Mouse (Mus musculus) kidney, adult 9 months (tissue): ENCODE measurements around the gene Fbxo9.

Experiments used
- DNase-seq: peaks from one replicate; pipeline ENCODE4 v3.0.0; 2022

Gene Fbxo9

DNA sequence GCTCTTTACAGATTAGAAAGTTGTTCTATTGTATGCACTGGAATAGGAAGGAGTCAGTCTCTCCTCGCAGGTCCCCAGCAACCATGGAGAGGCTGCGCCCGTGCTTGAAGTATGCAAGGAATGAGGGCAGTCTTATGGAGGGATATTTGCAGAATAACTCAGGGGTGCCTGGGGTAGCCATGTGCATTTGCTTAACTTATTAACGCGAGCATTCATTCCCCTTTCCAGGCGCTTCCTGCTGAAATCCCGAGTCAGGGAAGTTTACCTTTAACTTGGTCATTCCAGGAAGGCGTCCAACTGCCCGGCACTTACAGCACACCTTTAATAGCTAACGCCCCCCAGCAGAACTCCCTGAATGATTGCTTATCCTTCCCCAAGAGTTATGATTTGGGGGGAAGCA, 44.7 kb downstream of the Fbxo9 start:
- DNase-seq, result peak; percentile 75

DNA sequence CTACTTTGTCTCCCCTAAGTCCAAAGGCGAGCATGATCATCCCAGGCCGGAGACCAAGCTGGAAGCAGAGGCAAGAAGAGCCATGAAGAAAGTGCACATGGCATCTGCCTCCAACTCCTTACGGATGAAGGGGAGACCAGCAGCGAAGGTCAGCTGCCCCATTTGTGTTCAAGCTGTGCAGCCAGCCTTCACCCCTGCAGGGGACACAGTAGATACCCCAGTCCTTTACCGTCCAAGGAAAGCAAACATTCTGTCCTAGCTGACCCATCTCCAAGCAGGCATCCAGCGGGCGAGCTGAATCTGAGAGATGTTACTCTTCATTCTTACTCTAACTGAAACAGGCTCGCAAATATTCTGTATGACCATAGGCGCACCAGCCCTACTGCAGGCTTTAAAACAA, 46.5 kb downstream of the Fbxo9 start:
- DNase-seq, result no peak

DNA sequence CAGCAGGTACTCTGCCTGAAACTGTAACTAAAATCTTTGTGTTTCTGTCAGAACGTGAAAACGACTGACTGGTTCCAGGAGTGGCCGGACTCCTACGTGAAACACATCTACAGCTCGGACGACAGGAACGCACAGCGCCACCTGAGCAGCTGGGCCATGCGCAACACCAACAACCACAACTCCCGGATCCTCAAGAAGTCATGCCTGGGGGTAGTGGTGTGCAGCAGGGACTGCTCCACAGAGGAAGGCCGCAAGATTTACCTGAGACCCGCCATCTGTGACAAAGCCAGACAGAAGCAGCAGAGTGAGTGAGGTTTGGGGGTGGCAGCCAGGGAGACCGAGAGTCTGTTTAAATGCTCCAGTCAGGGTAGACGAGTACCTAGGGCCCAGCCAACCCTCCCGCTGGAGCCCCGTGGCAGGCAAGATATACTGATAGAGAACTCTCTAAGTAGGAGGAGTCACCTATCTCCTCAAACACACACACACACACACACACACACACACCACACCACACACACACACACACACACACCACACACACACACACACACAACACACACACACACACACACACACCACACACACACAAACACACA, 49.2 kb downstream of the Fbxo9 start:
- DNase-seq, result no peak

DNA sequence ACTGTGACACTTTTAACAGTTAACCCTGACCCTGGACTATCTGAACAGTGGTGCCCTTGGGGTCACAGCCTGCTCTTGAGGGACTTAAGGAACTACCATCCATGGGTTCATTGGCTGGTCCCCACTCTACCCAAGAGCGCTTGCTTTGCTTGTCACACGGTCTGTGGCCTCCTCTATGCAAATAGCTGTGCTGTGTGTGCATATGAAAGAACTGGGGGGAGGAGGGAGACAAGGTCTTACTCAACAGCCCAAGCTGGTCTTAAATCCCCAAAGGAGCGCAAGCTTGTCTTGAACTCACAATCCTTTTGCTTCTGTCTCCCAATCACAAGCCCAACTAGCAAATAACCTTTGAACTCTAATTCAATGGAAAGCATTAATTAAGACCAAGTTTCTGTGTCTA, 54.6 kb downstream of the Fbxo9 start:
- DNase-seq, result no peak

DNA sequence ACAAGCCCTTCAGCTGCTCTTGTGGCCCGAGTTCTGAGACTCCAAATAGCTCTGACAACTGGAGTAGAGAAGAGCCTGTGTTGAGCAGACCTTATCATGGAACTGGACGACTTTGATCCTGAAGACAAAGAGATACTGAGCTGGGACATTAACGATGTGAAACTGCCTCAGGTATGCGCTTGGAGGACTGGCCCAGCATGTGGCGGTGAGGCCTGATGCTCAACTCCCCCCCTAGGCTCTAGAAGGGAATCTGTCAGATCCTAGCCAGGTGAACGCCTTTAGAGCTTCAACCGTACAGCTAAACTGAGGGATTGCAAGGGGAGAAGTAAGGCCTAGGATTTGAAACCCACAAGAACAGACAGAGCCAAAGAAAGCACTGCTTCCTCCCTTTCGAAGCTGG, 55.0 kb downstream of the Fbxo9 start:
- DNase-seq, result no peak

DNA sequence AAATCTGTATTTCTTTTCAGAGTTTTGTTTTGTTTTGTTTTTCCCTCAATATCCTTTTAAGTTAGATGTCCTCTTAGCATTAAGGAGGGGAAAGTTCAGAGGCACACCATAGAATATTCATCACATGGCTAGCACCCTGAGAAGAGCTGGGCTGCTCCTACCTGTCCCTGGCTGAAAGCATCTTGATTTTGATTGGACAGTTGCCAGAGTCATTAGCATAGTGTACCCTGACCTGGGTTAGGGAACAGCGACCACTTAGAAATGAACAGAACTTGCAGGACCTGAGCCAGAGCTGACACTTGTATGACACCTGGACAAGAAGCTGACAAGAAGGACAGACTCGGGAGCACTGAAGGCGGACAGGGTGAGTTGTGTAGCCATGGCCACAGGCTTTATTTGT, 57.2 kb downstream of the Fbxo9 start, which contains the start of gene Gcm1:
Gcm1 (plus strand) TSS at position 248 of the 400 bp plus-strand sequence.
- DNase-seq, result peak; percentile 66

DNA sequence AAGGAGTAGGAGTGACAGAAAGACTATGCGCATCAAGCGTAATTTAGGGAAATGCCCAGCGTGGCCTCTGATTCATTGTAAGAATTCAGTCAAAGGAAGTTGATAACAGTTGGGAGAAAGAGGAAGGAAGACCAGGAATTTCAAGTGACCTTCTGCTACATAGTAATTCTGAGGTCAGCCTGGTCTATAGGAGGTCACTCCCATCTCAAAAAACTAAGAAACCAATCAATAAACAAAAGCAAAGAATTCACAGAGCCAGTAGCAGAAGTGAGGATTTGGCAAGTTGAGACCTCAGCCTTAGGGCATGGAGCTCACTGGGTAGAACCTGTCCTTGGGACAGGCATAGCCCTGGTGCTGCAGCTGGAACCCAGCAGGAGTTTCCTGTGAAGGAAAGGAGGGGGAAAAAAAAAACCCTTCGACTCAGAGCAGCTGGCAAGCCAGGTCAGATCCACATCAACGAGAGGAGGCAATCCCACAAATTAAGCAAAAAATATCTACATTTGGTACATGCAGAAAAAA, 58.4 kb downstream of the Fbxo9 start:
- no peak for DNase-seq

DNA sequence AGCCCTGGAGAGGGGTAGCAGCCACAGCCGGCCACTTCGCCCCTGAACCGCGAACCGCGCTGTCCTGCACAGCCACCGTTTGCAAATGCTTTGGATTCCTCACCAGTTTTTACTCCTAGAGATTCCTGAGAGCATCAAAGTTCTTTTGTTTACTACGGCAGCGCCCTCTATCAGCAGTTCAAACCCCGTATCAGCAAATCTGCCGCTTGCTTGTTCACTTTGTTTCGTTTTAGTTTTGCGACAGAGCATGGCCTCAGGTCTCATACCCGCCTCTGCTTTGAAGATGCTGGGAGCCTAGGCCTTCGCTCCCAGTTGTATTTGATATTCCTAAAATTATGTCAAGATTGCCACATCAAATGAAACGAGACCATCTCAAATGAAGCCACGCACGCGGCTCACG, 62.1 kb downstream of the Fbxo9 start:
- no peak for DNase-seq

DNA sequence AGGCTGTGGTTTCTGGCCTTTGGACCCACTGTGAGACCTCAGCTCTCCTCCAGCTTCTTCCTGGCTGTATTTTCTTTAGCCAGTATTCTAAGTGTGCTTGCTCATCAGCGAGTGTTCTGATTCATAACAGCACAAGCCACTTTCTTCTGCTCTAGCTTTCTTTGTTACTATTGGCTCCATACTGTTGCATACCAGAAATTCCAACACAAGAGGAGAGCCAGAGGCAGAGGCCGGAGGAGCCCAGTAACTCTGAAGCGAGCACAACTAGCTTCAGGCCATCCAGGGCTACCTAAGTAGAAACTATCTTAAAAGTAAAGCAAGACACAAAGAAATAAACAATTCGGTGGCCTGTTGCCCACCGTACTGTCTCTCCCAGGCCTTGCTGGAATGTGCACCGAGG, 63.7 kb downstream of the Fbxo9 start:
- no peak for DNase-seq

DNA sequence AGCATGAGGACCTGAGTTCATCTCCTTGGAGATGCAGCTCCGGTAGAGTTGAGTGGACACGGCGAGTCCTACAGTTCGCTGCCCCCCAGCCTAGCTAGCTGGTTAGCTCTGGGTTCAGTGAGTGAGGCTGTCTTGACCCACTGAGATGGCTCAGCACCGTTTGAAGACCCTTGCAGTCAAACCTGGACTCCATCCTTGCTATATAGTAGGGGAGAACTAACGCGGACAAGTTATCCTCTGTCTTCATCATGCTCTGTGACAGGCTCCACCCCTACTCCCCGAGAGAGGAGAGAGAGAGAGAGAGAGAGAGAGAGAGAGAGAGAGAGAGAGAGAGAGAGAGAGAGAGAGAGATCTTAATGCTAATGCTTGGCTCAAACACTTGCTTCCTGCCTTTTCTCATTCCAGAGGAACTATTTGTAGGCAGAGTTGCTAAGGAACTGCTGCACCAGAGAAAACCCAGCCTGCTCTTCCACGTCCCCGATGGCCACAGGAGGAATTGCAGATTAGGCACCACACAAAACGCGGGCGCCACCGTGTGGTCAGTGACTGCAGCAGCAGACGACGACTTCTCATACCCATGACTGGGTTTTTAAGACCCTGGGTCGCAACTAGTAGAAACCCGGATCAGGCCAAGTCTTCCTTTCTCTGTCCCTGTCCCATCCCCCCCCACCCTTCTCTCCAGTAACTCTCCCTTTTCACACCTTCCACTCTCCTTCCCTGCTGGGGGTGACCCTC, 69.9 kb downstream of the Fbxo9 start:
- DNase-seq, result peak; percentile 77

DNA sequence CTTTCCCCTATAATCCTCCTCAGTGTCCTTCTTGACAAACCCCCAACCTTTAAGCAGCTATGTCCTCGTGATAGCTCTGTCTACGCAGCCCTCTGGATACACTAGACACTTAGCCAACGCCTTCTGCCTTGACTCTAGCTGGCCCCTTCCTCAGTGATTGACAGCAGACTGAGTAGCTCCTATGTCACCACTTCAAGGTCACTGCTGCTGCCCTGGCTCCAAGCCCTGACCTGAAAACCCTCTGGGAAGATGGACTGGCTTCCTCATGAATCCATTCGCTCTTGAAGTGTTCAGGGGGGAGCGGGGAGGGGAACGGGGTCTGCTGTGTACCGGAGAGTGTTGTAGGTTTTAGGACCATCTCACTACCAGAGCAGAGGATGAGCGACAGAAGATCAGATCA, 73.0 kb downstream of the Fbxo9 start:
- DNase-seq, result no peak

DNA sequence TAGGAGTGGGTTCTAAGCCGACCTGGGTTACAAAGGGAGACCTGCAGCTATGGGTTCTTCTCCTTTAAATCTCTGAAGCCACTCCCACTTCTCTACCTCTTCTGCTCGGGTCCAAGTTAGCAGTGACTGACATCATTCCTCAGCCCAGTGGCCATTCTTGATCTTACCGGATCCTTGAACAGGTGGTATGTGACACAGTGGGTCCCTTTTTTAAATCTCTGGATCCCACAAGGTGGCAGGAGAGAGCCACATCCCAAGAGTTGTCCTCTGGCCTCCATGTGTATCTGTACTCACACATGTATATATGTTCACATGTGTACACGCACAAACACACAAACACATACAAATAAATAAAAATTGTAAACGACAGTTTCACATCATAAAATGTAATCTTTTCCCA, 73.6 kb downstream of the Fbxo9 start:
- DNase-seq, result no peak

DNA sequence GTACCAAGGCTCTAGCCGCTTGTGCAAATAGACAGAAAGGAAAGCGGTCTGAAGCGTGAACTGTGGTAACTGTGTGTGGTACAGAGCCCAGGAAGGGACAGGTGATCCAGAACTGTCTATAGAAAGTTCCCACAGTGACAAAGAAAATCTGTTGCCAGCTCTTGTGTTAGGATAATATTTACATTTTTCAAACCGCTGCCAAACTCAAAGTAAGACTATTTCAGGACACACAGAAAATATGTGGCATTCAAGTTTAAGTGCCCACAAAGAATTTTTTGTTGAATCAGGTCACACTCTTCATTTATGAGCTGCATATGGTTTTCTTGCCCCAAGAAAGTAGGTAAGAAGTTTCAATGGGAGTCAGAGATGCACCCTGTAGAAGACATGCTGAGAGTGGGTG, 75.9 kb downstream of the Fbxo9 start:
- DNase-seq, result no peak
